Mouse (Mus musculus): ENCODE data around the gene Spred1.

Spred1 gene

DNA sequence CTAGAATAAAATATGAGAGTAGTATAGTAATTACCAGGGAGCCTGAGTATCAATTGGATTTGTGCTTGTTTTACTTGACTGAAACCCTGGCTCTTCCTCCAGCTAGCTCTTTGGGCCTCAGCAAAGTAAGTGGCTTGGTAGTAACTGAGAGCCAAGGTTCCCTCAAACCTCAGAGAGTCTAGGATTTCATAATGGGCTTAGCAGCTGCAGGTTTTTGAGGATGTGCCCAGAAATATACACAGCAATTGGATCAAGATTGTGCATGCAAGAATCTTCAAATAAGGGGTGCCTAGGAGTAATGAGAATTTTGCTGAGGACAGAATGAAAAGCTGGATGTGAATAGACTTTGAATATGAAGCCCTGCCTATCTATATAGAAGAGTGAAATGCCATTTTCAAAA is 69.7 kb downstream of the Spred1 start:
- DNase-seq: no peak

DNA sequence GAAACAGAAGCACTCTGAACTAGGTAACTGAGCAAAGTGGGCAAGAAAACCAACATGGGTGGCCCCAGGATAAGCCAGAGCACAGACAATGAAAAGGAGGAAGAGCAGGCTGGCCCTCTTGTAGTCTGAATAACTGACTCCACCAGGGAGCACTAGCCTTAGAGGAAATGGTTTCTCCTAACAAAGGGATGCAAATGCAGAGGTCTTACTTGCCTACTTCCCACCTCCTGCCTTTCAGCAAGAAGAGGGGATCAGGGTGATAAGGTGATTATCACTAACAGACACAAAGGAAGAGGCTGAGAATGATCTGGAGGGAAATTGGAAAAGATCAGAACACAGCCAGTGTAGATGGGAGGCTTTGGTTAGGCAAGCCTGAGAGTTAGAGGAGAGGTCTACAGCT is 73.1 kb downstream of the Spred1 start:
- DNase-seq: no peak

DNA sequence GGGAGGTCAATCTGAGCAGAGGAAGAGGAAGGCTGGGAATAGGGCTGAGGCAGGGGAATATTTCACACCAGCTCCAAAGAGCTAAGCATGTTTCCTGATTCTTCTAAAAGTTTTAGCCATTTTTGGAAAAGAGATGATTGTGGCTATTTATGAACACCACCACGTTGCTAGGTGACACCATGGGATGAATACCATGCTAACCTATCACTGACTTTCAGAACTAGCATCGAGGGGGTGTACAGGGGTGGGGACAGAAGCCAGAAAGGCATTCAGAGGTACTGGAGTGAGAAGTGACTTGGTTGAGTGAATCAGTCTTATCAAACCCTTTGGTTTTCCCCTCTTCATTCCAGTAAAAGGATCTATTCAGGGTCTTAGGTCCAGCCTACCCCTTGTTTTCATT is 74.0 kb downstream of the Spred1 start:
- DNase-seq: no peak

- no peak for DNase-seq
These were observed 74.4 kb downstream of the Spred1 start for GRCm38 (mm10) chr2:117195578-117195977.

GRCm38 (mm10) chr2:117200869-117201338 is 79.7 kb downstream of the Spred1 start:
- no peak for DNase-seq

GRCm38 (mm10) chr2:117203350-117203749 is 82.2 kb downstream of the Spred1 start:
- DNase-seq: no peak

DNA sequence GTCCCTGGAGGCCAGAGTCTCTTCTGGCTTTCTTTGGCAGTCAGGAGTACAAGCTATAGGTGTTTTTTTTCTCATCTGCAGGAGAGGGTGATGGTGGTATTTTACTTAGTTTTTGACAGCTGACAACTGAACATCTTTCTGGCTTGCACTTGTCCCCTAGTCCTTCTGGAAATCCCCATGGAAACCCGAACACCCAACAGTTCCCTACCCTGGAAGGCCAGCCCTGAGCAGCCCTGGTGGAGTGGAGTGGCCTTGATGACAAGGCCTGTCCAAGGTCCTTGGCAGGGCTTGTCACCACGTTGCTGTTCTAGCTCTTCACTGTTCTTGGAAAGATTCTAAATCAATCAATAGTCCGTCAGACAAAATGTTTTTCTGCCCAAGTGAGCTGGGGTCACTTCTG is 83.4 kb downstream of the Spred1 start:
- DNase-seq: no peak

DNA sequence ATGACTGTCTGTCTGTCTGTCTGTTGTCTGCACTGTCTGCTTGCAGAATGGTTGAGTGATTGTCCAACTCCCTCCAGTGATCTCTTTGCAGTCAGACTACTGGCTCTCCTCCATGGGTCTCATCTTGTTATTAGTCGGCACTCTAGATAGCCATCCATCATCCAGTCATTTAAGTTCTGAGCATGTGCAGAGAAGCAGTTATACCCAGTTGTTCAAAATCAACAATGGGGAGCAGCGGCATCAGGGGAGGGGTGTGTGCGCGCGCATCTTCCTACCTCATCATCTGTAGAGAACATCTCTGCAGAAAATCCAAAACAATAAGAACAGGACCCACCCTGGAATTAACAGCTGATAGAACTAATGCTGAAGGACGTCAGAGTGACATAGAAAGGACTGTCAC is 83.9 kb downstream of the Spred1 start:
- no peak for DNase-seq

DNA sequence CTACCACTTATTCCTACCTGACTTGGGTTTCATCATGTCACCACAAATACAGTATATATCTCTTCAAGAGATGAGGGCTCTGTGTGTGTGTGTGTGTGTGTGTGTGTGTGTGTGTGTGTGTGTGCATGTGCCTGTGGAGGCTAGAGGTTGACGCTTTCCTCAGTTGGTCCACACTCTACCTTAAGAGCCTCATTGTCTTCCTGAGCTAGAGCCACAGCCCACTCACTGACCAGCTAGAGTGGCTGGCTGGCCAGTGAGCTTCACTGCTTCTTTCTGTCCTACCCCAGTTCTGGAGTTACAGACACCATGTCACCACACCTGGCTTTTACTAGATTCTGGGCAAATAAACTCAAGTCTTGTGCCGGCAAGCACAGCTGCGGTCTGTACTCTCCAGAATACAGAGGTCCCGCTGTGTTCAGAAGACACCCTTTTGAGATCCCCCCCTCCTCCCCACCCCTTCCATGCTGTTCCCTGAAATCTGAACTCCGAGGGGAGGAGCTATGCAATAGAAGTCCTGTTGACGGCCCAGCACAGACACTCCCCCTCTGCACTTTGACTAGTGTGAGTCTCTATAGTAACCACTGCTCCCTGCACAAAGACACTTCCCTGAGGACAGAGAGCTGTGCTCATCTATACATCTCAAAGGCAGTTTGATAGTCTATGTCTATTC is 89.4 kb downstream of the Spred1 start:
- DNase-seq: no peak

DNA sequence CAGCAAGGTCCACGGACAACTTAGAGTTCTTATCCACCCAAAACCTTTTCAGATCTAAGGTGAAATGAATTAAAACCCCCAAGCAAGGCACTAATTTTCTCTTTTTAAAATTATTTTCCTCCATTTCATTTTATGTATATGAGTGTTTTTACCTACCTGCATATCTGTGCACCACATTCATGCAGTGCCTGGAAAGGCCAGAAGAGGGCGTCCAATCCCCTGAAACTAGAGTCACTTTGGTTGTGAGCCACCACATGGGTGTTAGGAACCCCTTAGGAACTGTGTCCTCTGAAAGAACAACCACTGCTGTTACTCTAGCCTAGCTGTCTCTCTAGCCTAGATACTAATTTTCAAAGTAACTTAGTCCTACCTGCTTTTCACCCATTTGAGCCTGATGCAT is 95.0 kb downstream of the Spred1 start:
- no peak for DNase-seq

DNA sequence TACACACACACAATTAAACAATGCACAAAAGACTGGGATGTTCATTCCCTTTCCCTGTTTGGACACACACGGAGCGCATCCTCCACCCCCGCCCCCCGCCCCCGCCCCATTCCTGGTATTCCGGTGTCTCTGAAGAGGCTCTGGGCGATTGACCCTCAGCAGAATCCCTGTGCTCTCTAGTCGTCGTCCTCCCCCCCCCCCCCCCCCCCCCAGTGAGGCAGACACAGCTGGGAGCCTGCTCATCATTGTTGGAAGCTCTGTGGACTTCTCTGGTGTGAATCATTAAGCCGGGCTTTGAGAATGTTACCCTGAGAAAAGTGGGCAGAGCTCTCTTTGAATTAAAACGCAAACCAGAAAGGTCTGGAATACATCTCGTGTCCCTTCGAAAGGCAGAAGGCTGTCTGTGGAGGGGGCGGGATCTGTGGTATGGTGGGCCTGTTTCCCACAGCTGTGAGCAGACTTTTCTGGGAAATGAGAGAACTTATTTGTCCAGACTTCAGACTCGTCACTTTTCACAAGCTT is 96.6 kb downstream of the Spred1 start:
- no peak for DNase-seq

DNA sequence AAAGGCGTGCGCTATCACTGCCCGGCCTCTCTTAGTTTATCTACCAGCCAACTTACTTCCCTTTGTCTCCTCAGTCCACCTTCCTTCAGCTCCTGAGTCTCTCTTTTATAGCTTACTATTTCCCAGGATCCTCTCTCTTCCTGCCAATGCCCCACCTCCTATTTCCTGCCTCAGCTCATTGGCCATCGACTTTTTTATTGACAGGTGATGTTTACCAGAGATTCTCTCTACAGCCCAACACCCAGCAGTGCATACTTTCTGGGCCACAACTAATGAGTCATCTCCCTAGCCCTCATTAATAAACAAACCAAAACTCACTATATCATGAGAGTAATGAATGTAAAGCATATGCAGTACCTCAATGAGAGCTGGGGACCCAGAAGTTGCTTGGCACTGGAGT is 98.4 kb downstream of the Spred1 start:
- no peak for DNase-seq

- DNase-seq: no peak
These were observed 101.5 kb downstream of the Spred1 start for GRCm38 (mm10) chr2:117222651-117223050.

DNA sequence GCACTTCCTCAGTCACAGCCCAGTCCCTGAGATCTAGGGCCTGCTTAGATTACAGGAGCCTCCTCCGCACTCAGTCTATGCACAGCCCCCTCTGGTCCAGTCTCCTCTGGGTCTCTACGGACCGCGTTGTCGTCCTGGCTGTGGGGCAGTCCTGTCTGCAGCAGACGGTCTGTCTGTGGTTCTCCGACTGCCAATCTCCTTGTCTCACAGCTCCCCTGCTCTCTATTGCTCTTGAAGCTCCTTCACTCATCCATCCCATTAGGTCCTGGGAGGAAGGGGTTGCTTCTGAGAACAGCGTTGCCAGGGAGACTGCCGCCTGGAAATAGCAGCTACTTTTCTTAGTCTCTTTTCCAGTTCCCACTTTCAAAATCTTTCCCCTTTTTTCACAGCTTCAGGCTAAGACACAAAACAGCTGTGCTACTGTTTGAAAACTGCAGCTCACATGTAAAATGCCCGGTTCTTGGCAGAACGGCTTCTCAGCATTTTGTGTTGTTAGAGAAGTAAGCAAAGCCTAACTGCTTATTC is 107.5 kb downstream of the Spred1 start:
- no peak for DNase-seq

- no peak for DNase-seq
These were observed 109.1 kb downstream of the Spred1 start for GRCm38 (mm10) chr2:117230261-117230660.

DNA sequence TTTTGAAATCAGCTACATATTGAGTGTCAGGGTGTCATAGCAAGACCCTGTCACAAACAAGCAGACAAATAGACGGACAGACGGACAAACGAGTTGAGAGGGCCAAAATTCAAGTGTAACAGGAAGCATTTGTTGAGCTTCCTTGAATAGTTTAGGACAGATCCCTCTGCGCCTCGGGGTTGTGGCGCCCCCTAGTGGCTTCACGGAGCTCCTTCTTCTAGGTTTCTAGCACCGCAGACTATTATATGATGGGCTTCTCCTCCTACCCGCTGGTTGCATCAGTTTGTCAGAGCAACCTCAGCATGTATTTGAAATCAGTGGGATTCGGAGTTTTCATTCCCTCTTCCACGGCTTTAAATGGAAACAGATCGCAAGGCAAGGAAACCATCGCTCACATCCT is 110.1 kb downstream of the Spred1 start:
- peak; percentile 72 to 84 for DNase-seq

Data from cerebellum, adult 18-20 months (tissue).